Mouse (Mus musculus): ENCODE measurements around the gene Zfp579. TPM values are rescaled to one million over a fixed set of nuclear protein-coding genes. Genes with fewer than 3 reads are reported as not detected.

Zfp579 gene
- total and polyA plus RNA-seq, 3 experiments, result 0.54 to 3.6 TPM; not detected in 1

DNA sequence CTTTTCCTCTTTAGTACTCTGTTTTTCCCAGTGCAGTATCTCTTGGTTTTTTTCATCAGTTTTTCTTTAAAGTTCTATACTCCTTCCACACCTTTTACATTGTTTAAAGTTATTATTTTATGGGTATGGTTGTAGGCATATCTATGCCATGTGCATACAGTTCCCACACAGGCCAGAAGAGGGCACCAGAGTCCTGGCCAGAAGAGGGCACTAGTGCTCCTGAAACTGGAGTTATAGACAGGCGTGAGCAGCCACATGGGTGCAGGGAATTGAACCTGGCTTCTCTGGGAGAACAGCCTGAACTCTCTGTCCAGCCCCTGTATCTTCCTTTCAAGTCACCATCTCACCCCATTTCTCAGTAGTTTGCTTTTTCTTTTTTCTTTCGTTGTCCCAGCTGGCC lies 57.5 kb downstream of the Zfp579 start:
- no peaks in the 10 kb centered on the region for H3K79me2 ChIP-seq (ENCODE audit: control insufficient read depth, insufficient read depth, low read length, poor library complexity)
- no peaks in the 10 kb centered on the region for H3K27me3 ChIP-seq (ENCODE audit: control insufficient read depth in 1 of 2, insufficient read depth in 2 of 2, low read length in 2 of 2)
- peak overlapping the region; percentile 17; the same call in 1 of the 2 replicates for H3K9ac ChIP-seq (ENCODE audit: control insufficient read depth, low read depth, low read length, poor library complexity, severe bottlenecking)
- H3K4me3 ChIP-seq (ENCODE audit: control insufficient read depth in 1 of 2, insufficient read depth in 1 of 2, low read depth in 2 of 2, low read length in 2 of 2), result 0 out of 4 replicates have a peak overlapping the region, but pooled peaks of 1 of the 2 experiments have one; percentile 7
- DNase-seq (ENCODE audit: low read depth, low spot score), result peak; percentile 82
- H3K9me3 ChIP-seq (replicated peaks; ENCODE audit: insufficient read depth, low read length), result no peaks in the 10 kb centered on the region
- H3K36me3 ChIP-seq (ENCODE audit: control insufficient read depth in 1 of 2, insufficient read depth in 2 of 2, low read length in 2 of 2), result no peaks in the 10 kb centered on the region
- no peak overlapping the region for H3K27ac ChIP-seq (ENCODE audit: control insufficient read depth, low read depth, low read length)
- no peaks in the 10 kb centered on the region for H3K4me1 ChIP-seq (ENCODE audit: control insufficient read depth in 1 of 2, insufficient read depth in 2 of 2, low read length in 2 of 2)
- TF ChIP-seq POLR2AphosphoS2 (IDR thresholded peaks at IDR 0.05; ENCODE audit: low read length) (no peak), MAFK (IDR thresholded peaks at IDR 0.05; ENCODE audit: borderline replicate concordance, low read depth, low read length) (no peak), ELF1 (IDR thresholded peaks at IDR 0.05; ENCODE audit: low read depth, low read length) (no peak), ZKSCAN1 (IDR thresholded peaks at IDR 0.05; ENCODE audit: low read depth, low read length) (no peak), NRF1 (IDR thresholded peaks at IDR 0.05; ENCODE audit: insufficient read depth, low read depth, low read length, poor library complexity, severe bottlenecking) (no peak), USF1 (IDR thresholded peaks at IDR 0.05; ENCODE audit: low read depth, low read length) (no peak), HCFC1 (IDR thresholded peaks at IDR 0.05; ENCODE audit: low read depth, low read length) (no peak), ZNF384 (IDR thresholded peaks at IDR 0.05; ENCODE audit: low read depth, low read length) (no peak), CHD1 (IDR thresholded peaks at IDR 0.05; ENCODE audit: low read depth, low read length) (no peak), CHD2 (IDR thresholded peaks at IDR 0.05; ENCODE audit: low read length) (no peak), TBP (IDR thresholded peaks at IDR 0.05; ENCODE audit: low read depth, low read length) (no peak), KAT2A (conservative IDR thresholded peaks at IDR 0.05; ENCODE audit: low read depth, low read length) (no peak), EP300 (IDR thresholded peaks at IDR 0.05; ENCODE audit: low read depth in 1 of 2, low read length in 2 of 2) (no peak), MEF2A (IDR thresholded peaks at IDR 0.05; ENCODE audit: extremely low read depth, insufficient replicate concordance, low read depth, low read length, poor library complexity, severe bottlenecking) (no peak), GATA1 (IDR thresholded peaks at IDR 0.05; ENCODE audit: low read depth, low read length) (no peak), SMC3 (IDR thresholded peaks at IDR 0.05; ENCODE audit: low read depth, low read length) (peak; percentile 74), USF2 (IDR thresholded peaks at IDR 0.05; ENCODE audit: borderline replicate concordance in 1 of 2, insufficient read depth in 1 of 2, low read depth in 1 of 2, low read length in 2 of 2) (no peak), MYB (IDR thresholded peaks at IDR 0.05; ENCODE audit: low read depth, low read length) (no peak), RAD21 (IDR thresholded peaks at IDR 0.05; ENCODE audit: low read depth, low read length) (peak; percentile 79), NELFE (IDR thresholded peaks at IDR 0.05; ENCODE audit: low read depth, low read length) (no peak), BHLHE40 (IDR thresholded peaks at IDR 0.05; ENCODE audit: borderline replicate concordance, low read depth, low read length) (no peak), POLR2A (IDR thresholded peaks at IDR 0.05; ENCODE audit: control insufficient read depth in 1 of 2, insufficient read depth in 1 of 2, low read depth in 1 of 2, low read length in 2 of 2, poor library complexity in 1 of 2) (no peak), TCF12 (IDR thresholded peaks at IDR 0.05; ENCODE audit: low read depth, low read length) (no peak), POLR2AphosphoS5 (IDR thresholded peaks at IDR 0.05; ENCODE audit: borderline replicate concordance, low read depth, low read length) (no peak), MAZ (IDR thresholded peaks at IDR 0.05; ENCODE audit: low read depth, low read length) (no peak), GABPA (IDR thresholded peaks at IDR 0.05; ENCODE audit: low read depth, low read length) (no peak), ZMIZ1 (IDR thresholded peaks at IDR 0.05; ENCODE audit: low read depth, low read length) (no peak), MAX (IDR thresholded peaks at IDR 0.05; ENCODE audit: low read length) (no peak), E2F4 (IDR thresholded peaks at IDR 0.05; ENCODE audit: borderline replicate concordance, low read depth, low read length) (no peak), SIN3A (IDR thresholded peaks at IDR 0.05; ENCODE audit: low read length) (peak; percentile 66; the same call in 1 of the 2 replicates), ZC3H11A (IDR thresholded peaks at IDR 0.05; ENCODE audit: low read depth, low read length) (peak; percentile 74), MXI1 (IDR thresholded peaks at IDR 0.05; ENCODE audit: low read depth, low read length) (peak; percentile 64), ETS1 (IDR thresholded peaks at IDR 0.05; ENCODE audit: low read depth, low read length) (no peak), RCOR1 (IDR thresholded peaks at IDR 0.05; ENCODE audit: low read depth, low read length) (no peak), UBTF (IDR thresholded peaks at IDR 0.05; ENCODE audit: borderline replicate concordance, insufficient read depth, low read depth, low read length) (no peak), CTCF (IDR thresholded peaks at IDR 0.05 in 2 of 3, conservative IDR thresholded peaks at IDR 0.05 in 1 of 3; ENCODE audit: control insufficient read depth in 1 of 3, insufficient read depth in 1 of 3, low read depth in 2 of 3, low read length in 3 of 3, poor library complexity in 1 of 3, severe bottlenecking in 1 of 3) (peak; percentile 96 to 100 (median 97)), JUND (IDR thresholded peaks at IDR 0.05; ENCODE audit: low read depth, low read length) (no peak), MYC (IDR thresholded peaks at IDR 0.05; ENCODE audit: low read depth, low read length) (peak; percentile 95)

Data from MEL (cell line).